Mouse (Mus musculus) B cell, adult (primary cell): ENCODE measurements around the gene Nebl. TPM values are rescaled to one million over a fixed set of nuclear protein-coding genes. Genes with fewer than 3 reads are reported as not detected.

Experiments used
- total RNA-seq: library from RNA; stranded (reverse); gene quantifications from 4 replicates; pipeline ENCODE4 v1.2.4, GENCODE M21; 2023; ENCODE audit not compliant: inconsistent age

Nebl gene
- 12.0 to 21.7 TPM (median 14.6 TPM) in 4 replicates for total RNA-seq

GRCm38 (mm10) chr2:17730957-17731830 lies at the start of gene Nebl:
Nebl (minus strand) TSS chr2:17731464.

